Mouse (Mus musculus): ENCODE results near the gene Crcp. TPM values are rescaled to one million over a fixed set of nuclear protein-coding genes. Genes with fewer than 3 reads are reported as not detected.

Gene Crcp
- polyA plus RNA-seq, 1 experiment, result 41.3 TPM

GRCm38 (mm10) chr5:130063760-130064159 is 34.7 kb downstream of the Crcp start:
- no peak for TF ChIP-seq POLR2A (IDR thresholded peaks at IDR 0.05; ENCODE audit: extremely low read depth, insufficient read depth, low read length)
- TF ChIP-seq CTCF (IDR thresholded peaks at IDR 0.05; ENCODE audit: extremely low read depth, insufficient read depth, low read length), result no peak
- H3K4me1 ChIP-seq (ENCODE audit: control insufficient read depth, insufficient read depth, low read length), result no peaks in the 10 kb centered on the region
- no peak overlapping the region for H3K27ac ChIP-seq (ENCODE audit: insufficient read depth, low read length)
- no peak overlapping the region for H3K4me3 ChIP-seq (ENCODE audit: insufficient read depth, low read length)

- Histone ChIP-seq H3K4me1 (ENCODE audit: control insufficient read depth, insufficient read depth, low read length) (no peaks in the 10 kb centered on the region), H3K27ac (ENCODE audit: insufficient read depth, low read length) (no peak overlapping the region), H3K4me3 (ENCODE audit: insufficient read depth, low read length) (no peak overlapping the region)
- TF ChIP-seq CTCF (IDR thresholded peaks at IDR 0.05; ENCODE audit: extremely low read depth, insufficient read depth, low read length), result peak; percentile 39
- no peak for TF ChIP-seq POLR2A (IDR thresholded peaks at IDR 0.05; ENCODE audit: extremely low read depth, insufficient read depth, low read length)
Observed at GRCm38 (mm10) chr5:130065579-130065978, 36.5 kb downstream of the Crcp start.

- Histone ChIP-seq H3K4me1 (ENCODE audit: control insufficient read depth, insufficient read depth, low read length) (no peaks in the 10 kb centered on the region), H3K4me3 (ENCODE audit: insufficient read depth, low read length) (no peak overlapping the region), H3K27ac (ENCODE audit: insufficient read depth, low read length) (no peak overlapping the region)
- TF ChIP-seq POLR2A (IDR thresholded peaks at IDR 0.05; ENCODE audit: extremely low read depth, insufficient read depth, low read length) (no peak), CTCF (IDR thresholded peaks at IDR 0.05; ENCODE audit: extremely low read depth, insufficient read depth, low read length) (no peak)
Observed at GRCm38 (mm10) chr5:130067841-130068264, 38.8 kb downstream of the Crcp start.

- H3K27ac ChIP-seq (ENCODE audit: insufficient read depth, low read length), result no peak within 1 kb of the TSS
- no peak for TF ChIP-seq POLR2A (IDR thresholded peaks at IDR 0.05; ENCODE audit: extremely low read depth, insufficient read depth, low read length)
- no peak for TF ChIP-seq CTCF (IDR thresholded peaks at IDR 0.05; ENCODE audit: extremely low read depth, insufficient read depth, low read length)
- no peaks in the 10 kb centered on the region for H3K4me1 ChIP-seq (ENCODE audit: control insufficient read depth, insufficient read depth, low read length)
- no peak within 1 kb of the TSS for H3K4me3 ChIP-seq (ENCODE audit: insufficient read depth, low read length)
Observed at GRCm38 (mm10) chr5:130073026-130073425, 43.9 kb downstream of the Crcp start, which contains the start of gene Tpst1. Tpst1 (plus strand) TSS chr5:130073326.

- Histone ChIP-seq H3K27ac (ENCODE audit: insufficient read depth, low read length) (no peak overlapping the region), H3K4me3 (ENCODE audit: insufficient read depth, low read length) (no peak overlapping the region), H3K4me1 (ENCODE audit: control insufficient read depth, insufficient read depth, low read length) (0 out of 2 replicates have a peak, but pooled peaks cover 2% of the 10 kb centered on the region)
- TF ChIP-seq POLR2A (IDR thresholded peaks at IDR 0.05; ENCODE audit: extremely low read depth, insufficient read depth, low read length), result no peak
- no peak for TF ChIP-seq CTCF (IDR thresholded peaks at IDR 0.05; ENCODE audit: extremely low read depth, insufficient read depth, low read length)
Observed at GRCm38 (mm10) chr5:130074491-130074890, 45.4 kb downstream of the Crcp start.

GRCm38 (mm10) chr5:130076396-130076795 is 47.3 kb downstream of the Crcp start:
- TF ChIP-seq CTCF (IDR thresholded peaks at IDR 0.05; ENCODE audit: extremely low read depth, insufficient read depth, low read length) (no peak), POLR2A (IDR thresholded peaks at IDR 0.05; ENCODE audit: extremely low read depth, insufficient read depth, low read length) (no peak)
- Histone ChIP-seq H3K4me1 (ENCODE audit: control insufficient read depth, insufficient read depth, low read length) (peaks cover 6% of the 10 kb centered on the region), H3K4me3 (ENCODE audit: insufficient read depth, low read length) (no peak overlapping the region), H3K27ac (ENCODE audit: insufficient read depth, low read length) (no peak overlapping the region)

- Histone ChIP-seq H3K4me1 (ENCODE audit: control insufficient read depth, insufficient read depth, low read length) (peaks cover 6% of the 10 kb centered on the region), H3K27ac (ENCODE audit: insufficient read depth, low read length) (no peak overlapping the region), H3K4me3 (ENCODE audit: insufficient read depth, low read length) (no peak overlapping the region)
- TF ChIP-seq POLR2A (IDR thresholded peaks at IDR 0.05; ENCODE audit: extremely low read depth, insufficient read depth, low read length), result no peak
- no peak for TF ChIP-seq CTCF (IDR thresholded peaks at IDR 0.05; ENCODE audit: extremely low read depth, insufficient read depth, low read length)
Observed at GRCm38 (mm10) chr5:130078096-130078833, 49.2 kb downstream of the Crcp start.

- peaks cover 6% of the 10 kb centered on the region for H3K4me1 ChIP-seq (ENCODE audit: control insufficient read depth, insufficient read depth, low read length)
- TF ChIP-seq POLR2A (IDR thresholded peaks at IDR 0.05; ENCODE audit: extremely low read depth, insufficient read depth, low read length), result no peak
- no peak for TF ChIP-seq CTCF (IDR thresholded peaks at IDR 0.05; ENCODE audit: extremely low read depth, insufficient read depth, low read length)
- H3K4me3 ChIP-seq (ENCODE audit: insufficient read depth, low read length), result peak overlapping the region; percentile 100
- no peak overlapping the region for H3K27ac ChIP-seq (ENCODE audit: insufficient read depth, low read length)
Observed at GRCm38 (mm10) chr5:130078834-130079156, 49.7 kb downstream of the Crcp start.

- Histone ChIP-seq H3K4me1 (ENCODE audit: control insufficient read depth, insufficient read depth, low read length) (peaks cover 6% of the 10 kb centered on the region), H3K4me3 (ENCODE audit: insufficient read depth, low read length) (peak overlapping the region; percentile 100), H3K27ac (ENCODE audit: insufficient read depth, low read length) (peak overlapping the region; percentile 72)
- TF ChIP-seq CTCF (IDR thresholded peaks at IDR 0.05; ENCODE audit: extremely low read depth, insufficient read depth, low read length) (no peak), POLR2A (IDR thresholded peaks at IDR 0.05; ENCODE audit: extremely low read depth, insufficient read depth, low read length) (peak; percentile 73)
Observed at GRCm38 (mm10) chr5:130079202-130080050, 50.3 kb downstream of the Crcp start.

Measured in cortical plate, adult 2 months (tissue).